Mouse (Mus musculus) heart, adult 18-20 months (tissue): ENCODE results near the gene Iqsec1. TPM values are rescaled to one million over a fixed set of nuclear protein-coding genes. Genes with fewer than 3 reads are reported as not detected.

Experiments used
- DNase-seq, 2 experiments: peaks; one replicate each; pipeline ENCODE4 v3.0.0; 2021 to 2022; ENCODE audit warnings: mixed read lengths in 1 of 2
- total RNA-seq, 2 experiments: library from RNA; stranded (reverse); gene quantifications; 2 replicates each; pipeline ENCODE4 v1.2.3; 2021

Iqsec1 gene
- total RNA-seq, 2 experiments from 2014 or later = 133 to 153 TPM

DNA sequence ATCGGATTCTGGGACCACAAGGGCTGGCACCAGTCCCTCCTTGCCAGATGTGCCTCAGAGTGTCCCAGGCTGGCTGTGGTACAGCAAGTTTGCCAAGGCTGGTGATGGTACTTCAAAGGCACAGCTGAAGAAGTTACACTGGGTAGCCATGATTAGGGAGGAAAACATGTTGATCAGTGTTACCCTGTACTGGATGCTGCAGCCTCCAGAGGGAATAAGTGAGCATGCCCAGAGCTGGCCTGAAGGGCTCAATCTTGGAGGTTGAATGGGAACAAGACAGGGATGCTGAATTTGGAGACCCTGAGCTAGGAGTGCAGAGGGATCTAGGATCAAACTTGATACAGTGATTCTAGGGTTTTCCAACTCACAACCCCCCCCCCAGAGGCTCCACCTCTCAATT is 175.0 kb downstream of the Iqsec1 start:
- no peak for DNase-seq

- DNase-seq = no peak
Observed at GRCm38 (mm10) chr6:90812584-90812983, 175.9 kb downstream of the Iqsec1 start.

- peak; percentile 35 to 49 for DNase-seq
Observed at GRCm38 (mm10) chr6:90812072-90812471, 176.4 kb downstream of the Iqsec1 start.

DNA sequence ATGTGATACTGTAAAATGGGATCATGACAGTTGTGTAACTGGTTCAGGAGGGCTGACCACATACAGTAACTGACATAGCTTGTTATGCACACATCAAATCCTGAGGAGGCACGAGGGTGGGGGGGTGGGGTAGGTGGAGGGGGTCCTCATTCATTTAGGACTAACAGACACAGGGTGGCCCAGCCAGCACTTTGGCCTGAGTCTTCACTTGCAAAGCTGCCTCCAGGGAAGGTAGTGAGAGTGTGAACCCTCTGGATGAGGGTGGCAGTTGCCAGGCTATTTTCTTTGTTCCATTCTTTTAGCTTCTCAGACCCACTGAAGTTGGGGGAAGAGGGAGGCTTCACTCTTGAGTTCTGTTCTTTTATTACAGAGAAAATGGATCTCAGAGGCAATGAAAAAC is 177.9 kb downstream of the Iqsec1 start:
- DNase-seq = no peak

GRCm38 (mm10) chr6:90809960-90810362 is 178.5 kb downstream of the Iqsec1 start:
- peak; percentile 51 to 67 for DNase-seq

DNA sequence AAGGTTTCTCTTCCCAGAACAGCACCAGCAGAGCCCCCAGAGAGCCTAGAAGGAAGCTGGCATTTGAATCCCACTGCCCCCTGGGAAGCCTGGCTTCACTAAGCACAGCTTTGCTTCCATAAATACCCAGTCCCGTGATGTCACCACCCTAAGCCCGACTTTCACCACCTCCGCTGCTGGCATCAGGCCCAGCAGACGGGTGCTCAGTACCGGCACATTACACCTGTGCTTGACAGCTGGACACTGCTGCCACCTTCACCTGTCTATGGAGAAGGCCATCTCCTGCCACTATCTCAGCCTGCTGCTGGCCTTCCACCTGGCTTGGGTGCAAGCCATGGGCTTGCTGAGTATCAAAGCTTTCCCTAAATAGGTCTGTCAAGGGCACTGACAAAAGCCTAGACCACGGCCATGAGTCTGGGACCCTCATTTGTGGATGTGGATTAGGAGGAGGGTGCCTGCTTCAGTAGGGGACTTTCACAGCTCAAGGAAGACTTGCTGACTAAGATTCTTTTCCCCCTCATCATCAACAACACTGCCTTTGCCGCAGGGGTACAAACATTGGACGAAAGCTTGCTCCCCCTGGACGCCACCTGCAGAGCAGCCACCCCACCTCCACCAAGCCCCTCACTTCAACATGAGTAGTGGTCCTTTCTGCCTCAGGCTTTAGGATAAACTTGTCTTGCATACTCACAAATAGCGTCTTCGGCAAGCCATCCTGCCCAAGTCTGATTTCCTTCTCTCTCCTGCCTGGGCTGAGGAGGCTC is 179.2 kb downstream of the Iqsec1 start:
- DNase-seq = peak; percentile 47 to 53

- DNase-seq = no peak
Observed at GRCm38 (mm10) chr6:90808544-90808943, 179.9 kb downstream of the Iqsec1 start.

GRCm38 (mm10) chr6:90808134-90808533 is 180.4 kb downstream of the Iqsec1 start:
- DNase-seq = no peak

- DNase-seq = no peak
Observed at GRCm38 (mm10) chr6:90807581-90807980, 180.9 kb downstream of the Iqsec1 start.

- DNase-seq = no peak
Observed at GRCm38 (mm10) chr6:90806743-90807142, 181.7 kb downstream of the Iqsec1 start.

DNA sequence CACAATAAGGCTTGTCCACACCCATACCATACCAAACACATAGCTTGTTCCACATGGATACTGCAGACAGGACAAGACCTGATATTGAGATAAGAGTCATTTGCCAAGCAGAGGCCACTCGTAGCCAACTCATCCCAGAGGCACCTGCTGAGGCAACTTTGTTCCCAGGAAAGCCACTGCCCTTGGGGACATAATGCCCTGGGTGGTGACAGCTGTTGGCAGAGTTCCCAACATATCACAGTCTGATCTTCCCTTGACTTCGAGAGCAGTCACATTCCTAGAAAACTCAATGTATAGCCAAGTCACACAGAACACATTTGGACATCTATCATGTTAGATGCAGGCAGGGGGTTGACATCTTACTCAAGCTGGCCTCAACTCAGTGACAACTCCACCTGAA is 183.4 kb downstream of the Iqsec1 start:
- no peak for DNase-seq

DNA sequence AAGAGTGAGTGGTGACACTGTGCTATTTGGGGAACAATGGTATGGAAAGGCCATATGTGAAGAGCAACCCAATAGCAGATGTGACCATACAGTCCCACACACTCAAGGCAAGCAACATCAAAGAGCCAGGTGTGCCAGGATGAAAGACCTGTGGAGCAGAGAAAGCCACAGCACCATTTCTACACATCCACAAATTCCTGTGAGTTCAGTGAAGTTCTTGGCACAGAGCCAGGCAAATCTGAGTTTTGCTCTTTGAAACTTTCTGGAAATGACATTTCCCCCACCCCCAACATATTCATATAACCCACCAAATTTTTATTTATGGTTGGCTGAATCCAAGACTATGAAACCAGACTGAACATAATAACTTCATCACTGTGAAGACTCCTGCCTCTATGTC is 183.8 kb downstream of the Iqsec1 start:
- no peak for DNase-seq

DNA sequence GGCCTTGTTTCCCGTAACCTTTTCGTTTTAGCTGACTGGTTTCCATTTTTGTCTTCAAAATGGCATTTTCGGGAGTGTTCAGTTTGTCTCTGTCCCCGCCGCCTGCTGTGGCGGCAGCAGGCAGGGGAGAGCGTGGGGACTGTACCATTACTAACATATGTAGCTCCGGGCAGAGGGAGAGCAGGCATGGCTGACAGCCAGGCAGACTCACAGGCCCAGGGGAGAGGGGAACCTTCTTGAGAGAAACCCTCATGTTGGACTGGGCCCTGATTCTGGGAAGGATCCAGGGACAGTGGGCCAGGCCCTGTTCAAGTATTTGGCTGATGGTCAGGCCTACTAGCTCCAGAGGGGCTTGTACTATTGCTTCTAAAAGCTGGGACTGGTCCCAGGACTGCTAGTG is 185.9 kb downstream of the Iqsec1 start:
- DNase-seq = no peak

DNA sequence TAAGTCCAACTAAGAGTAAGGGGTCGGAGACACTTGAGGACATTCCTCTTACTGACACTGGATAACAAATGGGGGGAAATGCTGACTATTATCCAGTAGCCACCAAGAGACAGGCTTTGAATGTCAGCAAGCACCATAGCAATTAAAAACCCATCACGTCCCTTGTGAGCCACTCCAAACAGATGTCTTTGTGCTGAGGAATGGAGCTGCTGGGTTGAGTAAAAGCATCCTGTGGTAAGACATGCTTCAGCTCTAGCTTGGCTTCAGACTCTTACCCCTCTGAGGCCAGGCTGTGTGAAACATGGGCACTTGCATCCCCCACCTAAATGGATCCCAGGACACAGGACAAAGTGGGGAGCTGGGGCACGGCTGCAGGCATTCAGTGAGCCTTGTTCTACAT is 186.4 kb downstream of the Iqsec1 start:
- DNase-seq = no peak

DNA sequence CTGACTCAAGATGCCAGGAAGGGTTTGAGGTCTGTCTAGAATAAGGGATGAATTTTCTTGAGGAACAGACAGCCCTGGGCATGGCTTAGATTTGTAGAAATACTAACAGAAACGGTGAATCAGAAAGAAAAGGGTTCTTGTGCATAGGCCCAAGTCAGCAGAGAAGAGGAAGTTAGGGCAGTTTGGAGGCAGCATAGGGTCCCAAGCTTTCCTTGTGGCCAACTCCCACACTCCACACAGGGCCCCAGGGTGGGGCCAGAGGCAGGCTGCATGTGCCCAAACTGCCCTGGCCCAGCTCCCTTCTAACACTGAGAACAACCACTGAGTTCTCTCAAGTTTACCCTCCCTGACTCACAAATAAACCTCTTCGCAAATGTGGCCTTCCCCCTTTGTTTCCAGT is 187.7 kb downstream of the Iqsec1 start:
- no peak for DNase-seq

DNA sequence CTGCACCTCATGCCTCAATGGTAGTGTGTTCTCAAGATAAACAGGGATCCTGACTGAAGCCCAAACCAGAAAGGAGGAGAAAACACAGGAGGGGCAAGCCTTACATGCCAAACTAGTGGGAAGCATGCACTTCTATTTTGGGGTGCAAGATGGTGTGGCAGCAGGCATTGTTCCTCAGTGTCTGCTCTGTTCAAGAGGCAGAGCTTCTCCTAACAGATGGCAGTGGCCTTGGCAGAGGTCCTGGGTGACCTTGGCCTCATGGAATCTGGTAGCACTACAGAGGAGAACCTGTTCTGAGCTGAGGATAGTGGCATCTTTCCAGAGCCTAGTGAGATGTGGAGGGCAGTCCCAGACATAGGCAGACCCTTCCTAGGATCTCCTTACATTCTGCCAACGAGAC is 189.4 kb downstream of the Iqsec1 start:
- peak in 1 of 2 experiments; percentile 18 for DNase-seq

DNA sequence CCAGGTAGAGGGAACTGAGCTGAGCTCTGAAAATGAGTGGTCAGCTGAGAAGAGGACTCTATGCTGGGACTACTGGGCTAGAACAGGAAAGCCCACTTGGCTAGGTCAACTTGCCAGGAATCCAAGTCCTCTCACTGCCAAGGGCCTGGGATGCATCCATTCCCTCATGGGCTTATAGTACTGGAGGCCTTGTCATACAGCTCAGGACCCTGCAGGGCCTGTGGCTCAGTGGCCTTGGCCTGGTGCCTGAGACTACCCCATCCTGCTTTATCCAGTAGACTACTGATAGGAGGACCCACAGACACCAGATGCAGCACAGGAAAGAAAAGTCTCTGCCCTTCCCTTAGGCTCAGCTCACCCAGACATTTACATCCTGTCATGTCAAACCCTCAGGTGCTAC is 190.3 kb downstream of the Iqsec1 start:
- no peak for DNase-seq

- DNase-seq = no peak
Observed at GRCm38 (mm10) chr6:90796902-90797596, 191.4 kb downstream of the Iqsec1 start.

- no peak for DNase-seq
Observed at GRCm38 (mm10) chr6:90790901-90791300, 197.6 kb downstream of the Iqsec1 start.

DNA sequence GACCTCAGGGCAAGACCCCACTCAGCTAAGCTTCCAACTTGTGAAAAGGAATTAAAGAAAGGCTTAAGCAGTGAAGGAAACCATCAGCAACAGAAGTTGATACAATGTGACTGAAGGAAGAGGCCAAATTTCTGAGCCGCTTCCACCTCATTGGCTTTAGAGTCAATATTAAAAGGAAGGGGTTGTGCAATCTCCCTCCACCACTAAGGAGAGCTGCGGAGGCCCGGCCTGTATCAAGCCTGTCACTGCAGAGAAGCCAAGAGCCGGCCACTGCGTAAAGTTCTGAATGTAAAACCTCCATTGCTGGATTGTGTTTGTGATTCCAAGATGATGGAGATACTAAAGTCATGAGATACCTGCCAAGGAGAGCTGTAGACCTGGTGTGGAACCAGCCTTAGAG is 199.0 kb downstream of the Iqsec1 start:
- no peak for DNase-seq

- DNase-seq = no peak
Observed at GRCm38 (mm10) chr6:90787587-90787986, 200.9 kb downstream of the Iqsec1 start.

- peak in 1 of 2 experiments; percentile 24 for DNase-seq
Observed at GRCm38 (mm10) chr6:90787036-90787435, 201.4 kb downstream of the Iqsec1 start.

DNA sequence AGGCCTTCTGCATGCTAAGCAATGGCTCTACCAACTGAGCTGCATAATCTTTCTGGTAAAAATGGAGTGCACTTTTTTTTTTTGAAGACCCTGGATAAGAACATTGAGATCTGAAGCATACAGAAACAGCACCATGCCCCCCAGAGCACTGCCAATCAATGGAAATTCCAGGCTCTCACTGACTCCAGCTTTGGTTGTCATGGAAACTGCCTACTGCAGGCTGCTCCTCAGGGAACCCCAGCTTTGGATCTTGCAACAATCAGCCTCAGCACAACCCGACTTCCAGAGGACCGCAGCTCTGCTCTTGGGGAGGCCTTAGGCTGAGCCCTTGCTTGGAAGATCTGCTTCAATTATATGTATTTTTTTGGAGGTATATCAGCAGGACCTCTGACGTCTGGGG is 201.9 kb downstream of the Iqsec1 start:
- no peak for DNase-seq

- DNase-seq = no peak
Observed at GRCm38 (mm10) chr6:90783945-90784344, 204.5 kb downstream of the Iqsec1 start.
